In genomic region chr2:118491281-118491731, GRCm38 (mm10) we compare ENCODE assay signal across 8 mouse cellular contexts. TPM values are rescaled to one million over a fixed set of nuclear protein-coding genes. Genes with fewer than 3 reads are reported as not detected.
A peak's percentile ranks its signal among the peaks of the same experiment; 100 is the strongest.
DNase-seq lines count a peak whose midpoint lies in the region; ATAC-seq and TF ChIP-seq lines count a peak whose summit lies in the region.
"Had no signal": no experiment of that assay in that cellular context is flagged by ENCODE, and none has a peak within 500 bp of the region (broad histone marks: within the 10 kb centered on the region; RNA-seq: fewer than 3 reads in every experiment).

No protein-coding gene starts in this region.

- H3K4me3 ChIP-seq in testis, adult 2 months (ENCODE audit: control insufficient read depth, low read depth, low read length): no peak overlapping the region
- no peak overlapping the region for H3K4me3 ChIP-seq in heart, embryonic 10.5 days
- H3K4me3 ChIP-seq in limb, embryonic 12.5 days (replicated peaks): no peak overlapping the region
- H3K4me3 ChIP-seq: neural tube, embryonic 12.5 days had no signal

- H3K27ac ChIP-seq in testis, adult 2 months (ENCODE audit: control insufficient read depth, insufficient read depth, low read depth, low read length): peak overlapping the region; percentile 74; the same call in 1 of the 2 replicates
- peak overlapping the region; percentile 67 for H3K27ac ChIP-seq in heart, embryonic 10.5 days
- no peak overlapping the region for H3K27ac ChIP-seq in limb, embryonic 12.5 days
- H3K27ac ChIP-seq: neural tube, embryonic 12.5 days had no signal

- no peaks in the 10 kb centered on the region for H3K36me3 ChIP-seq in testis, adult 2 months (ENCODE audit: control insufficient read depth, insufficient read depth, low read length)
- no peaks in the 10 kb centered on the region for H3K36me3 ChIP-seq in heart, embryonic 10.5 days
- H3K36me3 ChIP-seq in limb, embryonic 12.5 days: no peaks in the 10 kb centered on the region
- H3K36me3 ChIP-seq: neural tube, embryonic 12.5 days had no signal

- no peak for TF ChIP-seq POLR2A in testis, adult 2 months (IDR thresholded peaks at IDR 0.05; ENCODE audit: control insufficient read depth, low read depth, low read length)

- no peaks in the 10 kb centered on the region for H3K9me3 ChIP-seq in heart, embryonic 10.5 days
- H3K9me3 ChIP-seq in limb, embryonic 12.5 days: no peaks in the 10 kb centered on the region; the same call in 1 of the 2 replicates
- H3K9me3 ChIP-seq: neural tube, embryonic 12.5 days had no signal

- no peak for DNase-seq in testis, postnatal 14 days (ENCODE audit: low spot score)
- DNase-seq in heart, embryonic 10.5 days (ENCODE audit: low spot score): no peak
- DNase-seq in ovary, postnatal 36 days (ENCODE audit: low spot score): no peak
- DNase-seq in layer of hippocampus, adult 8-10 months (ENCODE audit: low spot score in 2 of 2): no peak

- 0 out of 2 replicates have a peak, but pooled peaks have one; percentile 23 for ATAC-seq in limb, embryonic 12.5 days (ENCODE audit: insufficient number of reproducible peaks, insufficient read depth, low FRiP score, low TSS enrichment, low read depth)
- peak; percentile 50; the same call in 1 of the 2 replicates for ATAC-seq in neutrophil, adult 5-6 weeks (ENCODE audit: extremely low read depth, insufficient number of reproducible peaks, low FRiP score, poor library complexity, severe bottlenecking)

- no peak for TF ChIP-seq CTCF in testis, adult 2 months (IDR thresholded peaks at IDR 0.05; ENCODE audit: control insufficient read depth, insufficient read depth, insufficient replicate concordance, low read depth, low read length)

- no peak overlapping the region for H3K4me2 ChIP-seq in limb, embryonic 12.5 days

- 45% methylated on average over 5 of the region's 5 CpGs for WGBS in heart, embryonic 10.5 days
- 44% methylated on average over 5 of the region's 5 CpGs for WGBS in limb, embryonic 12.5 days

- H3K27me3 ChIP-seq in testis, adult 2 months (ENCODE audit: control insufficient read depth, insufficient read depth, low read length): no peaks in the 10 kb centered on the region
- H3K27me3 ChIP-seq in heart, embryonic 10.5 days (ENCODE audit: insufficient read depth, poor library complexity, severe bottlenecking): no peaks in the 10 kb centered on the region
- H3K27me3 ChIP-seq in limb, embryonic 12.5 days: no peaks in the 10 kb centered on the region
- H3K27me3 ChIP-seq: neural tube, embryonic 12.5 days had no signal

- H3K9ac ChIP-seq in limb, embryonic 12.5 days (replicated peaks): no peak overlapping the region
- H3K9ac ChIP-seq: neural tube, embryonic 12.5 days had no signal

- peaks cover 6% of the 10 kb centered on the region for H3K4me1 ChIP-seq in testis, adult 2 months (ENCODE audit: control insufficient read depth, insufficient read depth, low read length)
- peaks cover 36% of the 10 kb centered on the region for H3K4me1 ChIP-seq in heart, embryonic 10.5 days
- peaks cover 35% of the 10 kb centered on the region for H3K4me1 ChIP-seq in limb, embryonic 12.5 days (replicated peaks)

RNA-seq across cellular contexts. Expression of gene Srp14, which starts 11.8 kb away (rescaled TPM):
- polyA plus RNA-seq in testis, adult 2 months (2012; rRNA removed): 159 and 160 TPM in 2 replicates
- polyA plus RNA-seq in heart, embryonic 10.5 days (2016; fragmentation: Nextera tagmentation; extraction: Ambion mirVana): 209 and 232 TPM in 2 replicates
- 223 and 232 TPM in 2 replicates for polyA plus RNA-seq in limb, embryonic 12.5 days (2016; fragmentation: Nextera tagmentation; extraction: Ambion mirVana)
- total RNA-seq in neutrophil, adult 5-6 weeks (2017): 184 and 186 TPM in 2 replicates
- total RNA-seq in layer of hippocampus, adult 8-10 months (2022): 100 to 1,000 TPM; 174 to 183 (median 182) TPM

RNA-seq across cellular contexts. Expression of gene Bmf, which starts 58.2 kb away (rescaled TPM):
- polyA plus RNA-seq in testis, adult 2 months (2012; rRNA removed): 0.84 and 0.88 TPM in 2 replicates
- polyA plus RNA-seq in heart, embryonic 10.5 days (2016; fragmentation: Nextera tagmentation; extraction: Ambion mirVana): 2.5 and 3.7 TPM in 2 replicates
- polyA plus RNA-seq in limb, embryonic 12.5 days (2016; fragmentation: Nextera tagmentation; extraction: Ambion mirVana): 4.8 and 7.1 TPM in 2 replicates
- 34.7 and 35.5 TPM in 2 replicates for total RNA-seq in neutrophil, adult 5-6 weeks (2017)
- total RNA-seq in layer of hippocampus, adult 8-10 months (2022): 1 to 10 TPM; 2.0 to 8.6 (median 4.1) TPM
